10 mouse cellular contexts compared by ENCODE assay signal in the genomic region with DNA sequence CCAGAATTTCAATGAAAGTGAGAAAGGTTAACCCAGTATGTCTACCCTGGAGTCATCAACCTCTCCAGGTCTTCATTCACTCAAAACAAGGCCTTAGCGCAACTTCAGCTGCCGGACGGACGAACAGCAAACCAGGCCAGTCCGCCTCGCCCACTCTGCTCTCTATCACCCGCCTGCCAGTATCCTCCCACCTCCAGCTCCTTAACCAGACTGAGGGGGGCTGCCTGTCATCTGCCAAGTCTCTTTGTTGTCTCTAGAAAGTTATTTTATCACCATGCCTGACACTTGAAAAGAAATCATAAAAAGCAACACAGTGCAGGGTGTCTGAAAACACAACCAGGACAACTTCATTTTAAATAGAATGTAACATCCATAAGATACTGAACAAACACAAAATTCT.
"Had no signal": no experiment of that assay in that cellular context is flagged by ENCODE, and none has a peak within 500 bp of the region (broad histone marks: within the 10 kb centered on the region; RNA-seq: fewer than 3 reads in every experiment).

No protein-coding gene starts in this region.

- DNase-seq: kidney, adult 2 months; kidney, postnatal 10 days; kidney, postnatal 36 days; liver, embryonic 13.5 days; lung, adult 2 months; lung, postnatal 14 days; lung, postnatal 4 days; right cerebral cortex, postnatal 14 days; spleen, adult 18-20 months; thymus, postnatal 25 days had no signal
